Mouse (Mus musculus): ENCODE results near the gene Bnipl.

DNA sequence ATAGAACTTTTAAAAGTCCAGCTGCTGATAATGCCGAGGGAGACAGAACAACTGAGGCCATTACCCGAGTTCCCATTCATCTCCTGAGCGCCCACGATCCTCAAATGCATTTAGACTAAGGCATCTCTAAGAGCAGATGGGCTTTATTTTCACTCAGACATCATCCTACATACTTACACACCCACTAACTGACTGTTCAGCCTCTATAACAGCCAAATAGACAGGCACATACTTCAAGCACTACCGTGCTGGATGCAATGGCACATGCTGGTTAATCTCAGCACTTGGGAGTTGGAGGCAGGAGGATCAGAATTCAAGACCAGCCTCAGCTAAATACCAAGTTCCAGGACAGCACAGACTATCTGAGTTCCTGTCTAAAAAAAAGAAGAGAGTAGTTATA lies 18.8 kb upstream of the Bnipl start:
- no peak for TF ChIP-seq CTCF (IDR thresholded peaks at IDR 0.05; ENCODE audit: insufficient read depth, low read length)
- no peak for TF ChIP-seq POLR2A (IDR thresholded peaks at IDR 0.05; ENCODE audit: borderline replicate concordance, extremely low read depth, low read depth, low read length)

Data from lung, adult 2 months (tissue).